Mouse (Mus musculus): ENCODE measurements at regions not wholly inside any gene's neighbourhood (a gene's known extent, or its start where the extent isn't known, plus 50 kb on each side); places are given as distances from the start of the nearest gene placed in this dataset.
"Not testable (repeated sequence)": the region's sequence is repeated elsewhere in the genome, so short reads cannot be mapped to it uniquely, and the experiment has no call there.

DNA sequence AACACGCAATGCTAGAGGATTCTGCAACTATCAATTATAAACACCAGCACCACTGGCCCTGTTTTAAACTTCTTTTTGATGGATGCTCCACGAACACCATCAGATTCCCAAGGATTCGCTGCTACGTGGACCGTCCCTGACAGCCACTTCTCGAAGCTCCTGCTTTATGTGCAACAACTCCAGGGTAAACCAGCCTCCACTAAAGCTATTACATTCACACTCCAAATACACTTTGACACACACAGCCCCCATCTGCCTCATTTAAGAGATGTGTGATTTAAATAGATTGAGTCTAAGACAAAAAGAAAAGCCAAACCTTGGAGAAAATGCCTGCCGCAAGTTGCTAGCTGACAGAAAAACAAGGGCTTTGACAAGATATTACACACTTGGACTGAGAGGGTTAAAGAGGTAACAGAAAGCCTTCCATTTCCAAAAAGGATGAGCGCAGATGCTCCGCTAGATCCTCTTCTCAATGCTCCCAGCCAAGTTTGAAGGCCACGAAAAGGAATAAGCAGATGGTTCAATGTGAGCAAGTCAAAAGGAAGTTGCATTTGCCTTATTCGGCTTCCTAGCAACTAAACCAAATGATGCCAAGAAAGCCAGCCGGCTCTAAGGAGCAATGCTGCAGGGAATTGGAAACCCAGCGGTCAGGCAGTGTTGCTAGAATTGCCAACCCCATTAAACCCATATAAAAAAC lies 54.0 kb upstream of the Cnep1r1 start:
- in situ Hi-C loops (cut with MboI; ENCODE audit: low pct_unique_long_range_greater_than_20kb in 1 of 2, low sequenced_read_pairs in 2 of 2, unreplicated experiment in 1 of 2): no loop called here

DNA sequence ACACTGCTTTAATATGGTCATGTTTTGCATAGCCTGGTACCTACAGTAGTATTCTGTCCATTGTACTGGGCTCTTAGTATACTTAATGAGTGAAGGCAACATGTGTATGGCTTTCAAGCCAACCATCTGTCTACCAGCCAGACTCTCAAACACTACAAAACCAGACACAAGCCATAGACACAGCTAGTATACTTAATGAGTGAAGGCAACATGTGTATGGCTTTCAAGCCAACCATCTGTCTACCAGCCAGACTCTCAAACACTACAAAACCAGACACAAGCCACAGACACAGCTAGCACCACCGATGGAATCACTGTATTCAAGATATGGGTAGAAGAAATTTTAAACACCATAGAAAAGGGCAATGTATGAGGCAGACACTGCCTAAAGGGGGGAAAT lies 59.5 kb upstream of the Cnep1r1 start:
- in situ Hi-C loops (cut with MboI; ENCODE audit: low pct_unique_long_range_greater_than_20kb in 1 of 2, low sequenced_read_pairs in 2 of 2, unreplicated experiment in 1 of 2): not testable (repeated sequence)

GRCm38 (mm10) chr8:88057686-88058234 lies 60.8 kb upstream of the Cnep1r1 start:
- in situ Hi-C loops (cut with MboI; ENCODE audit: low pct_unique_long_range_greater_than_20kb in 1 of 2, low sequenced_read_pairs in 2 of 2, unreplicated experiment in 1 of 2): no loop called here

GRCm38 (mm10) chr8:88050651-88051050 lies 67.9 kb upstream of the Cnep1r1 start:
- in situ Hi-C loops (cut with MboI; ENCODE audit: low pct_unique_long_range_greater_than_20kb in 1 of 2, low sequenced_read_pairs in 2 of 2, unreplicated experiment in 1 of 2): no loop called here

- in situ Hi-C loops (cut with MboI; ENCODE audit: low pct_unique_long_range_greater_than_20kb in 1 of 2, low sequenced_read_pairs in 2 of 2, unreplicated experiment in 1 of 2): loop anchor here in 1 of 2 experiments (25.0 kb wide), 1 partner anchor 462 kb away; no protein-coding TSS in a partner anchor
Measured at GRCm38 (mm10) chr8:88049091-88049490, 69.5 kb upstream of the Cnep1r1 start.

DNA sequence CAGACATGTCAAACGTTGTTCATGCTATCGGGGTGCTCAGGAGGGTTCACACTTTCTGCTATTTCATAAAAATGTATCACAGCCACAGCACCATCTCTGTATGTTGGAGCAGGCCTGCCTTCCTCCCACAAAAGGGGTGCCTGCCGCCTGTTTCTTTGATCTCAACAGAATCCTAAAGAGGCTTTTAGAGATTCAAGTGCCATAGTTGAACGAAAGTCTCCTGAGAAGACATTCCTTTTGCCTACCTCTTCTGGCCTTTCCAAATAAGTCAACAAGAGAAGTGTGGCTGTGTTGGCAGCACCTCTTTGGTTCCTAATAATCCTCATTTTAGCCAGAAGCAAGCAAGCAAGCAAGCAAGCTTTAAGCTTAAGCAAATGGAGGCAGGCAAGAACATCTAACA lies 72.6 kb upstream of the Cnep1r1 start:
- in situ Hi-C loops (cut with MboI; ENCODE audit: low pct_unique_long_range_greater_than_20kb in 1 of 2, low sequenced_read_pairs in 2 of 2, unreplicated experiment in 1 of 2): loop anchor here in 1 of 2 experiments (25.0 kb wide), 1 partner anchor 459 kb away; no protein-coding TSS in a partner anchor

DNA sequence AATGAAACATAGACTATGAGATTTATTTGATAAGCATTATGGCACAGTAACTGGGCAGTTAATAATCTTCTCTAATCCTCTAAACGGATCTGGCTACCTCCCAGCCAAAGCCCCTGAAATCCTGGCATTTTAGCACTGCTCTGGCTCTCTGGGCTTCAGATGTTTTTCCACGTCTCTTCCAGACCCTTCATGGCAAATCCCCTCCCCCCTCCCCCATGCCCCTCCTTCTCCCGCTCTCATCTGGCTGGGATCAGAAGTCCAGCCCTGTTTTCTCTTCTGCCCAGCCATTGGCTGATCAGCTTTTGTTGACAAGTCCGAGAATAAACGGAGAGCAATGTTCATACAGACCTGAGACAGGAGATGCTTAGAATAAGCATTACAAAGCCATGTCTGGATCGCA lies 79.3 kb upstream of the Cnep1r1 start:
- in situ Hi-C loops (cut with MboI; ENCODE audit: low pct_unique_long_range_greater_than_20kb in 1 of 2, low sequenced_read_pairs in 2 of 2, unreplicated experiment in 1 of 2): loop anchor here in 1 of 2 experiments (25.0 kb wide), 1 partner anchor 452 kb away; no protein-coding TSS in a partner anchor

DNA sequence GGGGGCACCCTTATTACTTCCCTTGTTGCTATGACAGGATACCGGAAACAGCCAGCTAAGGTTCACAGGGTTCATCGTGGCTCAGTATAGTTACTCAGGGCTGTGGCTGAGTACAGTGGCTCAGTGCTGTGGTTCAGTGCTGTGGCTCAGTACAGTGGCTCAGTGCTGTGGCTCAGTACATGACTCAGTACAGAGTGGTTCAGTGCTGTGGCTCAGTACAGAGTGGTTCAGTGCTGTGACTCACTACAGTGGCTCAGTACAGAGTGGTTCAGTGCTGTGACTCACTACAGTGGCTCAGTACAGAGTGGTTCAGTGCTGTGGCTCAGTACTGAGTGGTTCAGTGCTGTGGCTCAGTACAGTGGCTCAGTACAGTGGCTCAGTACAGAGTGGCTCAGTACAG lies 78.6 kb upstream of the Zfp423 start:
- in situ Hi-C loops (cut with MboI; ENCODE audit: low pct_unique_long_range_greater_than_20kb in 1 of 2, low sequenced_read_pairs in 2 of 2, unreplicated experiment in 1 of 2): loop anchor here in 1 of 2 experiments (25.0 kb wide), 1 partner anchor 451 kb away; no protein-coding TSS in a partner anchor

DNA sequence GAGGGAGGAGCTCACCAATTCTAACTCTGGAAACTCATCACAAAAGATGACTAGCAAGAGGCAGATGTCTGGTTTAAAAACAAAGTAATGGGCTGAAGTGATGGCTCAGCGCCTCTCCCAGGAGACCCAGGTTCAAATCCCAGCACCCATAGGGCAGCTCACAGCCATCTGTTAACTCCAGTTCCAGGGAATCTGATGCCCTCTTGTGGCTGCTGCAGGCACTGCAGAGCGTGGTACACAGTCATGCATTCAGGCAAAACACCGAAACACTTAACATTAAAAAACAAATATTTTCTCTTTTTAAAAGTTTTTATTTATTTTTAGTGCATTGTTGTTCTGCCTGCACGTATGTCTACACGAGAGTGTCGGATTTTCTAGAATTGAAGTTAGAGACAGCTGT lies 73.7 kb upstream of the Zfp423 start:
- in situ Hi-C loops (cut with MboI; ENCODE audit: low pct_unique_long_range_greater_than_20kb in 1 of 2, low sequenced_read_pairs in 2 of 2, unreplicated experiment in 1 of 2): loop anchor here in 1 of 2 experiments (25.0 kb wide), 1 partner anchor 446 kb away; no protein-coding TSS in a partner anchor

DNA sequence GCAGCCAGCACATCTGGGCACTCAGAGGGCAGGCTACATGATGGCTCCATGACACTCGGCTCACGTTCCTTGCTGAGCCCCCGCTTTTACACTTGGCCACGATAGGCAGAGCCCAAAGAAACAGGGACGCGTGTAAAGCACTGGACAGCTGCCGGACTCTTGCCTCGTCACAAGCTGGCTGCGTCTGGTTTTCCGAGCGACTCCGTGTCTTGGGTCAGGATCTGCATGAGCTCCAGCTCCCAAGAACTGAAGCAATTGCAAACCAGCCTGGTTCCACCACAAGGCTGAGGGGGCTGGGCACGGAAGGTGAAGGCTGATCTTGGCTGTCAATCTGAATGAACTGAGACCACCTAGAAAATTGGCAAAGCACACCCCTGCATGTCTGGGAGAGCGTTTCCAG lies 65.1 kb upstream of the Zfp423 start:
- in situ Hi-C loops (cut with MboI; ENCODE audit: low pct_unique_long_range_greater_than_20kb in 1 of 2, low sequenced_read_pairs in 2 of 2, unreplicated experiment in 1 of 2): loop anchor here in 1 of 2 experiments (25.0 kb wide), 1 partner anchor 437 kb away; no protein-coding TSS in a partner anchor

DNA sequence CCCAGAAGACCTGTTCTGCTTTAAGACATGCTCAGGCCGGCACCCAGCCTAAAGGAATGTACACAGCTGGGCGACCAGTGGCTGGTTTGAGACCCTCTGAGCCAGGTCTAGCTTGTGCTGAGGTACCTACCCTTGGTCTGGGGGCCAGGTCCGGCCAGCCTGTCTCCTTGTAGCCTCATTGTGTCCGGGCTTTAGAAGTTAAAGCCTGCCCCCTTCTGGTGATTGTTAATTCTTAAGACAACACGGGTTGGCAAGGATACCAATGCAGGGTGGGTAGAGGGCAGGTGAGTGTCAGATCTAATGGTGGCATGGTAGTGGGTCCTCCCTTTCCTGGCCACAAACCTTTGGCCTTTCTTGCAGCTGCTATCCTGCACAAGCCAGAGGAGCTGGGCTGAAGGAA lies 64.0 kb upstream of the Zfp423 start:
- in situ Hi-C loops (cut with MboI; ENCODE audit: low pct_unique_long_range_greater_than_20kb in 1 of 2, low sequenced_read_pairs in 2 of 2, unreplicated experiment in 1 of 2): loop anchor here in 1 of 2 experiments (25.0 kb wide), 1 partner anchor 436 kb away; no protein-coding TSS in a partner anchor

GRCm38 (mm10) chr8:88022776-88023385 lies 63.5 kb upstream of the Zfp423 start:
- in situ Hi-C loops (cut with MboI; ENCODE audit: low pct_unique_long_range_greater_than_20kb in 1 of 2, low sequenced_read_pairs in 2 of 2, unreplicated experiment in 1 of 2): loop anchor here in 1 of 2 experiments (25.0 kb wide), 1 partner anchor 436 kb away; no protein-coding TSS in a partner anchor

- in situ Hi-C loops (cut with MboI; ENCODE audit: low pct_unique_long_range_greater_than_20kb in 1 of 2, low sequenced_read_pairs in 2 of 2, unreplicated experiment in 1 of 2): loop anchor here in 1 of 2 experiments (25.0 kb wide), 1 partner anchor 432 kb away; no protein-coding TSS in a partner anchor
Measured at GRCm38 (mm10) chr8:88019243-88020115, 60.1 kb upstream of the Zfp423 start.

DNA sequence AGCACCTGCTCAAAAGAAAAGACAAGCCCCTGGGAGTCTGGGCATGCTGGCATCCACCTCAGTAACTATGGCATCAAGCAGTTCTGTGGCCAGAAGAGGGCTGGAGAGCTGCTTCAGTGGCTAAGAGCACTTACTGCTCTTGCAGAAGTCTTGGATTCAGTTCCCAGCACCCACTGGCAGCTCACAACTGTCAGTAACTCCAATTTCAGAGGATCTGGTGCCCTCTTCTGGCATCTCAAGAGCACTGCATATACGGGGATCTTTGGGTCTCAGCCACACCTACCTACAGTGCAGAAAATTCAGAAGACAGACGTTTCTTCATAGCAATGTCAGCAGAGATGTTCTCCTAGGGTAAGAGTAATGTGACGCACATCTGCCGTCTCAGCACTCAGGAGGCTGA lies 59.1 kb upstream of the Zfp423 start:
- in situ Hi-C loops (cut with MboI; ENCODE audit: low pct_unique_long_range_greater_than_20kb in 1 of 2, low sequenced_read_pairs in 2 of 2, unreplicated experiment in 1 of 2): loop anchor here in 1 of 2 experiments (25.0 kb wide), 1 partner anchor 431 kb away; no protein-coding TSS in a partner anchor

DNA sequence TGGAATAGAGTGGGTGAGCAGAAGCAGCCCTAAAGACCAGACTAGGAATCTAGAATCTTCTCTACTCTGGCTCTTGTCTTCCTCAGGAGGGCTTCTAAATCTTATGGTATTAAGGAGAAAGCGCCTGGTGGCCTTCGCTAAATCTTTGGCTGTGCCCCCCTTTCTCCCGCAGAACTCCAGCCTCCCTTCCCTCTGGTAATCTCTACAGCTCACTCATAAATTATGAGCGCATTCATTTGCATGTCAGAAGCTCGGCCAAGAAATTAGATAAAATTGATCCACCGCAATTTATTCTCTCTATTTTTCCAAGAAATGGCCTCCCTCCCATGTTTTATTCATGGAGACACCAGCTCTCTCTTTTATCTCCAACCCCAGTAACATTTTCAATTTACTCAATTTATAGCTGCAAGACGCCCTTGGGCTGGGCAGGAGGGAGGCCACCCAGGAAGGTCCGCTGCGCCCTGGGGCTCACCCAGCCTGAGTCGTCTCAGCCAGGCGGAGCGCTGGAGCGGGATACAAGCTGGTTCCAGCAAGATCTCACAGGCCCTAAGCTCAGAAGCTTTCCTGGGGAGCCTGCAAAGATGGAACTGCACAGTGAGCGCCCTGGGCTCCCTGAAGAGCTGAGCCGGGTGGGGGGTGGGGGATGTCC lies 52.9 kb upstream of the Zfp423 start:
- in situ Hi-C loops (cut with MboI; ENCODE audit: low pct_unique_long_range_greater_than_20kb in 1 of 2, low sequenced_read_pairs in 2 of 2, unreplicated experiment in 1 of 2): loop anchor here in 1 of 2 experiments (25.0 kb wide), 1 partner anchor 425 kb away; no protein-coding TSS in a partner anchor

GRCm38 (mm10) chr8:88010566-88010965 lies 51.2 kb upstream of the Zfp423 start:
- in situ Hi-C loops (cut with MboI; ENCODE audit: low pct_unique_long_range_greater_than_20kb in 1 of 2, low sequenced_read_pairs in 2 of 2, unreplicated experiment in 1 of 2): loop anchor here in 1 of 2 experiments (25.0 kb wide), 1 partner anchor 423 kb away; no protein-coding TSS in a partner anchor

GRCm38 (mm10) chr8:88009878-88010277 lies 50.5 kb upstream of the Zfp423 start:
- in situ Hi-C loops (cut with MboI; ENCODE audit: low pct_unique_long_range_greater_than_20kb in 1 of 2, low sequenced_read_pairs in 2 of 2, unreplicated experiment in 1 of 2): loop anchor here in 1 of 2 experiments (25.0 kb wide), 1 partner anchor 423 kb away; no protein-coding TSS in a partner anchor

Measured in mouse embryonic stem cell (cell line).